Mouse (Mus musculus) heart, embryonic 11.5 days (tissue): ENCODE measurements at regions not wholly inside any gene's neighbourhood (a gene's known extent, or its start where the extent isn't known, plus 50 kb on each side); places are given as distances from the start of the nearest gene placed in this dataset.

Experiments
- ATAC-seq: fragments of 200-750 bp; cut with Nextera tagmentation; replicated peaks from 2 replicates; pipeline ENCODE4 v1.8.0; 2017; ENCODE audit warnings: moderate library complexity; ENCODE audit not compliant: insufficient number of reproducible peaks, low FRiP score, low TSS enrichment
- H3K27ac ChIP-seq: fragments of 300-500 bp; sonication (generic); 2 replicates; pipeline ENCODE4 v1.5.1; 2014; ENCODE audit warnings: mild to moderate bottlenecking, low read depth, low read length
- H3K27me3 ChIP-seq: fragments of 300-500 bp; sonication (generic); 2 replicates; pipeline ENCODE4 v1.6.1; 2014; ENCODE audit warnings: mild to moderate bottlenecking, low read length, mixed read lengths; ENCODE audit not compliant: control insufficient read depth, insufficient read depth
- H3K36me3 ChIP-seq: fragments of 300-500 bp; sonication (generic); 2 replicates; pipeline ENCODE4 v1.6.1; 2014; ENCODE audit warnings: mild to moderate bottlenecking, low read length, moderate library complexity, mixed read lengths; ENCODE audit not compliant: control insufficient read depth, insufficient read depth
- H3K4me1 ChIP-seq: fragments of 300-500 bp; sonication (generic); 2 replicates; pipeline ENCODE4 v1.6.1; 2014; ENCODE audit warnings: low read length; ENCODE audit not compliant: control insufficient read depth, insufficient read depth
- H3K4me2 ChIP-seq: fragments of 300-500 bp; sonication (generic); 2 replicates; pipeline ENCODE4 v1.6.1; 2014; ENCODE audit warnings: mild to moderate bottlenecking, moderate library complexity
- H3K4me3 ChIP-seq: fragments of 300-500 bp; sonication (generic); 2 replicates; pipeline ENCODE4 v1.5.1; 2014; ENCODE audit warnings: low read depth, low read length
- H3K9ac ChIP-seq: fragments of 300-500 bp; sonication (generic); 2 replicates; pipeline ENCODE4 v1.6.1; 2014; ENCODE audit warnings: mild to moderate bottlenecking, low read depth, low read length, moderate library complexity
- H3K9me3 ChIP-seq: fragments of 300-500 bp; sonication (generic); replicated peaks from 2 replicates; pipeline ENCODE4 v1.6.1; 2016; ENCODE audit warnings: low read length; ENCODE audit not compliant: control insufficient read depth
- WGBS: fragments of 180-500 bp; shearing (Covaris S2); extraction: QIAGEN DNeasy Blood & Tissue Kit; methylation state at CpG from one replicate; pipeline ENCODE4 v1.1.7; 2014; ENCODE audit not compliant: insufficient replicate concordance; 5-methylcytosine and 5-hydroxymethylcytosine counted together

- H3K4me2 ChIP-seq, result no peak overlapping the region
- WGBS, result 64% methylated on average over 4 of the region's 4 CpGs
- no peak overlapping the region for H3K9ac ChIP-seq
- no peak overlapping the region for H3K4me3 ChIP-seq
- H3K4me1 ChIP-seq, result peaks cover 20% of the 10 kb centered on the region; the same call in 1 of the 2 replicates
- no peaks in the 10 kb centered on the region for H3K36me3 ChIP-seq
- ATAC-seq, result no peak
- no peaks in the 10 kb centered on the region for H3K9me3 ChIP-seq
- H3K27me3 ChIP-seq, result 0 out of 2 replicates have a peak, but pooled peaks cover 3% of the 10 kb centered on the region
- no peak overlapping the region for H3K27ac ChIP-seq
These were observed 102.2 kb upstream of the Sulf2 start for GRCm38 (mm10) chr2:166257666-166258065.

GRCm38 (mm10) chr2:166256193-166256592 lies 100.7 kb upstream of the Sulf2 start:
- Histone ChIP-seq H3K27ac (no peak overlapping the region), H3K4me1 (peaks cover 10% of the 10 kb centered on the region; the same call in 1 of the 2 replicates), H3K27me3 (0 out of 2 replicates have a peak, but pooled peaks cover 3% of the 10 kb centered on the region), H3K4me2 (no peak overlapping the region), H3K4me3 (no peak overlapping the region), H3K9ac (no peak overlapping the region), H3K36me3 (no peaks in the 10 kb centered on the region), H3K9me3 (no peaks in the 10 kb centered on the region)
- 79% methylated on average over 10 of the region's 10 CpGs for WGBS
- ATAC-seq, result no peak

- Histone ChIP-seq H3K27ac (no peak overlapping the region), H3K9me3 (no peaks in the 10 kb centered on the region), H3K36me3 (no peaks in the 10 kb centered on the region), H3K9ac (no peak overlapping the region), H3K4me3 (no peak overlapping the region), H3K4me1 (peaks cover 10% of the 10 kb centered on the region), H3K27me3 (no peaks in the 10 kb centered on the region), H3K4me2 (no peak overlapping the region)
- ATAC-seq, result no peak
- 76% methylated on average over 6 of the region's 6 CpGs for WGBS
These were observed 99.1 kb upstream of the Sulf2 start for GRCm38 (mm10) chr2:166254581-166254980.

GRCm38 (mm10) chr2:166252107-166252506 lies 96.6 kb upstream of the Sulf2 start:
- Histone ChIP-seq H3K27ac (no peak overlapping the region), H3K4me1 (peaks cover 8% of the 10 kb centered on the region), H3K9me3 (no peaks in the 10 kb centered on the region), H3K4me2 (no peak overlapping the region), H3K4me3 (no peak overlapping the region), H3K9ac (no peak overlapping the region), H3K36me3 (no peaks in the 10 kb centered on the region), H3K27me3 (no peaks in the 10 kb centered on the region)
- ATAC-seq, result no peak
- WGBS, result 82% methylated on average over 3 of the region's 3 CpGs

- 61% methylated on average over 5 of the region's 5 CpGs for WGBS
- no peaks in the 10 kb centered on the region for H3K9me3 ChIP-seq
- H3K27ac ChIP-seq, result no peak overlapping the region
- peaks cover 8% of the 10 kb centered on the region for H3K4me1 ChIP-seq
- H3K9ac ChIP-seq, result no peak overlapping the region
- no peaks in the 10 kb centered on the region for H3K27me3 ChIP-seq
- no peak overlapping the region for H3K4me2 ChIP-seq
- H3K4me3 ChIP-seq, result no peak overlapping the region
- H3K36me3 ChIP-seq, result no peaks in the 10 kb centered on the region
- ATAC-seq, result no peak
These were observed 96.0 kb upstream of the Sulf2 start for GRCm38 (mm10) chr2:166251421-166251820.

- H3K4me2 ChIP-seq, result no peak overlapping the region
- no peak overlapping the region for H3K4me3 ChIP-seq
- H3K9me3 ChIP-seq, result no peaks in the 10 kb centered on the region
- peaks cover 8% of the 10 kb centered on the region for H3K4me1 ChIP-seq
- no peak overlapping the region for H3K27ac ChIP-seq
- H3K9ac ChIP-seq, result no peak overlapping the region
- ATAC-seq, result no peak
- H3K27me3 ChIP-seq, result no peaks in the 10 kb centered on the region
- 73% methylated on average over 10 of the region's 10 CpGs for WGBS
- H3K36me3 ChIP-seq, result no peaks in the 10 kb centered on the region
These were observed 95.1 kb upstream of the Sulf2 start for GRCm38 (mm10) chr2:166250571-166250970.

- WGBS, result 39% methylated on average over 7 of the region's 7 CpGs
- Histone ChIP-seq H3K36me3 (no peaks in the 10 kb centered on the region), H3K4me3 (no peak overlapping the region), H3K27me3 (no peaks in the 10 kb centered on the region), H3K4me1 (peaks cover 6% of the 10 kb centered on the region), H3K27ac (no peak overlapping the region), H3K9me3 (no peaks in the 10 kb centered on the region), H3K9ac (no peak overlapping the region), H3K4me2 (no peak overlapping the region)
- ATAC-seq, result no peak
These were observed 94.0 kb upstream of the Sulf2 start for GRCm38 (mm10) chr2:166249338-166249950.

GRCm38 (mm10) chr2:166246401-166247189 lies 91.1 kb upstream of the Sulf2 start:
- WGBS, result 74% methylated on average over 17 of the region's 17 CpGs
- Histone ChIP-seq H3K9me3 (no peaks in the 10 kb centered on the region), H3K36me3 (no peaks in the 10 kb centered on the region), H3K4me1 (peaks cover 11% of the 10 kb centered on the region), H3K4me2 (no peak overlapping the region), H3K9ac (no peak overlapping the region), H3K4me3 (no peak overlapping the region), H3K27ac (no peak overlapping the region), H3K27me3 (no peaks in the 10 kb centered on the region)
- ATAC-seq, result no peak
